Mouse (Mus musculus) spleen, adult 2 months (tissue): ENCODE measurements at regions not wholly inside any gene's neighbourhood (a gene's known extent, or its start where the extent isn't known, plus 50 kb on each side); places are given as distances from the start of the nearest gene placed in this dataset.

ENCODE experiments used
- CTCF ChIP-seq: fragments of 200-500 bp; IDR thresholded peaks from 2 replicates; pipeline ENCODE4 v1.5.1; 2011; ENCODE audit warnings: mild to moderate bottlenecking, inconsistent platforms; ENCODE audit not compliant: insufficient read depth, insufficient read length, insufficient replicate concordance; ENCODE audit errors: extremely low read depth
- POLR2A ChIP-seq: fragments of 200-500 bp; IDR thresholded peaks from 2 replicates; pipeline ENCODE4 v1.6.1; 2011; ENCODE audit warnings: low read depth, low read length, inconsistent platforms

DNA sequence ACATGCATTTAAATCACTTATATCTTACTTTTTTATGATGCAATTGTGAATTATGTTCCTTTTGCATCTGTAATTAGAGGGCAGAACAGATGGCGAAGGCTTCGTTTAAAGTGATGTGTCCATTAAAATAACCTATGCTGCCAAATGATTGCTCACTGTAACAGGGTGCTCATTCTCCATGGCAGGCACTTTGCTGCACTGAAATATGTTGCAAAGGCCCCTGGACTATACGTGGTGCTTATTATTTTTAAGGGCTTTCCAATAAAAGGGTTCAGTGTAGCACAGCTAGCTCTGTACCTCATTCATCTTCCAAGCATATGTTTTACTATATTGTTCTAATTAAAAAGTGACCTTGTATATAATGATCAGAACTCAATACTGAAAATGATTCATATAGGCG lies 491.3 kb downstream of the Gm10295 start:
- no peak for TF ChIP-seq CTCF
- TF ChIP-seq POLR2A: no peak
